Mouse (Mus musculus) MN1 (cell line): ENCODE results near the gene Inpp5a.
A peak's percentile ranks its signal among the peaks of the same experiment; 100 is the strongest.

Experiments used
- DNase-seq: peaks from one replicate; pipeline ENCODE4 v3.0.0-alpha.2; 2016; ENCODE audit warnings: low spot score

Inpp5a gene

GRCm38 (mm10) chr7:139476700-139477099 is 87.8 kb downstream of the Inpp5a start:
- DNase-seq: no peak

GRCm38 (mm10) chr7:139477748-139478147 is 88.8 kb downstream of the Inpp5a start:
- no peak for DNase-seq

DNA sequence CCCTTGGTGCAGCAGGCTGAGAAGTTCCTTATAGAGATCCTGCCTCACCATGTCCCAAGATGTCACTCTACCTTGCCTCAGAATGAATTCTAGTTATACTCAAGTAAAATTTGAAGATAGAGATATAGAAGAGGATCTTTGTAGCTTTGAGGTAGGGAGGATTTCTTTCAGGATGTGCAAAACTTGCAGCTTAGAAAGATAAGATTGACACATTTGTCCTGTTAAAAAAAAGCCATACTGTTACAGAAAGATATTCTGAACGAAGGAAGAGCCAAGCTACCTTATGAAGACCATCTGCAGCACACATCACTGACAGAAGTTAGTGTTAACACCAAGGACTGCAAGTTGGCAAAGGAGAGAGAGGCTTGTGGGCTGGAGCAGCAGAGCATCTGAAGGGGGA is 90.2 kb downstream of the Inpp5a start:
- DNase-seq: no peak

DNA sequence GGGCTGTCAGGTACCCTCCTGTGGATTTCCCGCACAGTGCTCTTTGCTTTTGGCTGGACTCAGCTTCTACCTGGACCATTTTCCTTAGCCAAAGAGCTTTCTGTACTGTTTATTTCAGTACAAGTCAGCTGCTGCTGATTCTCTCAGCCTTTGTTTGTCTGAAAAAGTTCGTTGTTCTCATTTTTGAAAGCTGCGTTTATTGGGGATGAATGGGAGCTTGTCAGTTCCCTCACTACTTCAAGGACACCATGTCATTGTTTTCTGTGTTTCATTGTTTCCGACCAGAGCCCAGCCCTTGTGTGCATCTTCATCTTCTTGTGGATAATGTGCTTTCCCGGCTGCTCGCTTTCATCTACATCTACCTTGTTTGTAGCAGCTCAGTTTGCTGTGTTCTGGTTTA is 90.7 kb downstream of the Inpp5a start:
- no peak for DNase-seq

- DNase-seq: peak; percentile 71
Observed at GRCm38 (mm10) chr7:139484206-139484955, 95.5 kb downstream of the Inpp5a start.

GRCm38 (mm10) chr7:139489721-139490211 is 100.9 kb downstream of the Inpp5a start:
- no peak for DNase-seq

- no peak for DNase-seq
Observed at GRCm38 (mm10) chr7:139492351-139492750, 103.4 kb downstream of the Inpp5a start.

DNA sequence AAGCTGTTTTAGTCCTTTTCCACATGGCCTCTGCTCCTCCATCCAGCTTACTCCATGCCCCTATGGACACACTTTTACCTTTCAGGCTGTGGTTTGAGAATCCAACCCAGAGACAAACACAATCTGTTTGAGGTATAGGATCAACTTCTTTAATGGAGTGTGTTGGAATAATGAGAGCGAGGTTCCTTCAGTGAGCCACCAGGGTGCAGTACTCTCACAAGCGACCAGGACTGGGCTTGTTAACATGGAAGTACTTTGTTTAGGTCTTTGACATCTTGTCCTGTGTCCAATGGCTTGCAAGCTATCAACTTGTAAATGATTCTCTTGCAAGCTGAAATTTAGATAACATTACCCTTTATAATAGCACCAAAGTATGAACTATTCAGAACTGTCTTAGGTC is 104.0 kb downstream of the Inpp5a start:
- DNase-seq: peak; percentile 22

DNA sequence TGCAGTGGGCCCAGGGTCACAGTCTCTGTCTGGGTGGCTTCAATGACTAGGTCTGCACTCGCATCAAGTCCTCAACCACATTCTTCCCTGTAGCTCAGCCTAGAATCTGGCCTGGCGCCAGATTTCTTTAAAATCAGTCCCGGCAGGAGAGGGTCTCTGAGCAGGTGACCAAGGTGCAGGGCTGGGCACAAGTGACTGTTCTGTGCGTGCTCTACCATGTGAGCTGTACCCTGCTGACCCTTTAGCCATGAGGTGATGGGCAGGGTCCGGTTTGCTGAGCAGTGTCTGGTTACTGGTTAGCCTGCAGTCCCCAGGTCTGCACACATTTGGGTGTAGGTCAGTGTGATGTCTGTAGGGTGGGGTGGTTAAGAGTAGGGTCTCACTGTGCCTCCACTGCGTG is 106.9 kb downstream of the Inpp5a start:
- no peak for DNase-seq

DNA sequence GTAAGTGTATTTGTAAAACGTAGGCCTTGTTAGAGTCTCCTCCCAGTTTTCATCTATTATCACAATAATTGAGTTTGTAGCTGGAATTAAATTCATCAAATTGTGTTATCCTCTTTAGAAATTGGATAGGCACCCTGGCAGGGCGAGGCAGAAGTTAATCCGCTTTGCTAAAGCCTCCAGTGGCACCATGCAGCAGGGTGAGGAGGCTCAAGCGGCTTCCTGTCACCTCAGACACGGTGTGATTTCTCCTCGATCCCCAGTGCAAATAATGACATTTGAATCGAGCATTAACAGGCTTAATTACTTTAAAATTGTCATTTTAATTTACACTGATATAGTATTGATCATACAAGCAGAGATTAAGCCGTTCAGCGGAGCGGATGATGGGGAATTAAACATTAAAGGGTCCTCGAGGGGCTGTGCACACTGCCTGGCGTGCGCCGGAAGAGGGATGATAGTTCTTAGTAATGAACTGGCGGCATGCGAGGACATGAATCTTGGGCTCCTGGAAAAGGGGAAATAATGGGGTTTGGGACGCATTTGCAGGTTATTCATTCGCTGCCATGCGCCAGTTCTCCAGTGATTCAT is 109.2 kb downstream of the Inpp5a start:
- DNase-seq: peak; percentile 41

DNA sequence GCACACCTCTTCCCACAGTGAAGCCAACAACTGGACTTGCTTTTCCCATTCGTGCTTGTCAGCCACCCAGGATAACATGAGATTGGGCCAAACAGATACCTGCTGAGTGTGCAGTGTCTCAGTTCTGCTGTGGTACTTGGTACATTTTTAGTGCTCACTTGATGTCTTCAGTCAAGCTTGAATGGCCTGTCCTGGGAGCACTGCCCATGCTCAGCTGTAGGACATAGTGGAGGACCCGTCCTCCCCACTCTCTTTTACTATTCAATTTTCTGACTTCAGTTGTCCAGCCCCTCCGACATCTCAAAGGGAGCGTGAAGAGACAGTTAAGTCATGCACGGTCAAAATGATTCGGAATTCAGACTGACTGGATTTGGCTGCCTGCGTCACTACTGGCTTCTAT is 115.2 kb downstream of the Inpp5a start:
- no peak for DNase-seq

GRCm38 (mm10) chr7:139506677-139507412 is 117.9 kb downstream of the Inpp5a start:
- DNase-seq: no peak

- DNase-seq: no peak
Observed at GRCm38 (mm10) chr7:139508938-139509337, 120.0 kb downstream of the Inpp5a start.

GRCm38 (mm10) chr7:139515959-139516660 is 127.2 kb downstream of the Inpp5a start:
- DNase-seq: peak; percentile 77

DNA sequence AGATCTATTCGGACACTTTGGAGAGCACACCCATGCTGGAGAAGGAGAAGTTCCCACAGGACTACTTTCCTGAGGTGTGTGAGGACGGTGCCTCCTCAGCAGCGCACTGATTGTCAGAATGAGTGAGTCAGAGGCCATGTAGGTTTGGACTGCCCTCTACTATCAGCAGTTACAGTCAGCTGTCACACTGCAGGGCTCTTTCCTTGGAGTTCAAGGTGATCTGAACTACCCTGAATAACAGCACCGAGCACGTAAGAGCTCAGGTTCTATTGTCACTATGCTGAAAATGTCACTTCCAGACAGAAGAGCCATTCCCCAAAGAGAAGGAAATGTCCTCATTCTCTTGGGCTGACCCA is 127.7 kb downstream of the Inpp5a start:
- DNase-seq: no peak

- DNase-seq: peak; percentile 34
Observed at GRCm38 (mm10) chr7:139518352-139518751, 129.4 kb downstream of the Inpp5a start.

DNA sequence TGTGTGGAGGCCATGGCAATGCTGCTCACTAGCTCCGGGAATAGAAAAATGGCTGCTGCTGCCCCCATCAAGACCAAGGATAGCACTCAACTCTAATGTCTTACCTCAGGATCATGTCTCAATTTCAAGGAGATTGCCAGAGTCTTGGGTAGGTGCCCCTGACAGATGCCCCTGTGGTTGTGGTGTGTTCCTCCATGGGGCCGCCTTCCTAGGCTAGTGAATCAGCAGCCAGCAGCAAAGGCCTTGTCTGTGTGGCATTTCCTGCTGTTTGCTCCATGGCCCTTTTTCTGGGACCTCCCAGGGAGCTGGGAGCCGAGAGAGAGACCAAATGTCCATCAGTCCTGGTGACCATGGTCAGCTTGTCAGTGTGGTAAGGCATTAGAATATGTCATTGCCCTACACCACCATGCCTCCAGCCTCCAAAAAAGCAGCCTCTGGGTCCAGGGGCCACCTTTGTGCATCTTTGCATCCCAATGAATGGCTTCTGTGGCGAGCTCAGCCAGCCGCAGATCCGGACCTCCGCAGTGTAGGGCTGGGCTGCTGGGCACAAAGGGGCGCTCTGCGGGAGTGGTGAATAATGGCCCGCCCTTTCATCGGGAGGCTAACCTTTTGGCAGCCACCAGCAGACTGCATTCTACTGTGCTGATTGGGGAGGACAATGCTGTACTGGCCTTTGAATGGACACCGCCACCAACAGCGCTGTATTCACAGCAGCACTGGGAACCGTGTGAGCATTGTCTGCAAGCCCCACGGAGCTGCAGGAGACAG is 139.6 kb downstream of the Inpp5a start:
- no peak for DNase-seq

GRCm38 (mm10) chr7:139529208-139529607 is 140.3 kb downstream of the Inpp5a start:
- DNase-seq: no peak

- no peak for DNase-seq
Observed at GRCm38 (mm10) chr7:139530591-139531427, 141.9 kb downstream of the Inpp5a start.

DNA sequence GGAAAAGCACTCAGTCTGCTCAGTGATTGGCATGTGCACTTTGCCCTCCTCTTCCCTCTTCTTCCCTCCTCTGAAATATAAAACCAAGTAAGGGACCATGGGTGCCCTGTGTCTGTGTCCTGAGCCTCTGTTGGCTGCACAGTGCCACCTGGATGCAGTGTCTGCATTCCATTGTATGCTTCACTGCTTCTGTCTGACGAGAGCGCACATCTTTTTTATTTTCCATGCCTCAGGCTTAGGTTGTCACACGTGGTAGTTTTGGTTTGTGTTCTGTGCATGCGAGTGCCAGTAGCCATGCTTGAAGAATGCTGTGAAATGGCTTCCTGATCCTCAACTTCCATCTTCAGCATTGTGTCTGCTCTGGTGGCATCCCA is 142.5 kb downstream of the Inpp5a start:
- no peak for DNase-seq

DNA sequence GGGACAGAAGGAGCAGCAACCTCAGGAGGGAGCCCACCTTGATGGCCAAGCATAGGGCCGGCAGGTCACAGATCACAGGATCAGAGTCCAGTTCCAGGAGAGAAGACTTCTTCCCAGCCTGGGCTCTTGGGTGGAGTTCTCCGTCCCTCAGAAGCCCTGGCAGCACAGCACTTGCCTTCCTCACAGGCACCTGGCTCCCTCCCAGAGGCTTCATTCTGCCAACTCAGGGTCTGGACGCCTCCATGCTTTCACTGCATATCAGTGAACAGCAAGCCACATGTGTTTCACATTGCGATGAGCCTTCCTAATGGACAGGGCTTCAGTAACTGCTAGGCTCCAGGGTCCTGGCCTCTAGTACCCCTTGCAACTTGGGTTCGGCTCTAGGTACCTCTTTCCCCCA is 147.4 kb downstream of the Inpp5a start:
- no peak for DNase-seq
